Mouse (Mus musculus): Measurements from ENCODE around the gene Olfr1080. TPM values are rescaled to one million over a fixed set of nuclear protein-coding genes. Genes with fewer than 3 reads are reported as not detected.
"Not testable (repeated sequence)": the region's sequence is repeated elsewhere in the genome, so short reads cannot be mapped to it uniquely, and the experiment has no call there.

Olfr1080 gene
- not detected in 2 replicates for total RNA-seq (2012; rRNA removed)

GRCm38 (mm10) chr2:86558135-86558534 lies at the start of gene Olfr1080:
Gene Olfr1080, minus strand, starts transcription at chr2:86558235.
- DNase-seq (ENCODE audit: low read depth, low spot score); H3K4me1 ChIP-seq (ENCODE audit: control insufficient read depth in 2 of 2, insufficient read depth in 2 of 2, low read length in 2 of 2, poor library complexity in 1 of 2); H3K9me3 ChIP-seq (ENCODE audit: control insufficient read depth, insufficient read depth, low read depth, low read length); H3K27ac ChIP-seq (ENCODE audit: insufficient read depth, low read depth, low read length, poor library complexity, severe bottlenecking); H3K36me3 ChIP-seq (ENCODE audit: control insufficient read depth, insufficient read depth, low read length, poor library complexity, severe bottlenecking); in situ Hi-C loops (cut with MboI; ENCODE audit: low sequenced_read_pairs in 2 of 2, unreplicated experiment in 2 of 2); H3K9ac ChIP-seq (ENCODE audit: insufficient read depth, low read depth, low read length, poor library complexity, severe bottlenecking); H3K4me3 ChIP-seq (ENCODE audit: insufficient read depth in 1 of 2, low read depth in 1 of 2, low read length in 2 of 2, poor library complexity in 1 of 2, severe bottlenecking in 1 of 2): not testable (repeated sequence)

DNA sequence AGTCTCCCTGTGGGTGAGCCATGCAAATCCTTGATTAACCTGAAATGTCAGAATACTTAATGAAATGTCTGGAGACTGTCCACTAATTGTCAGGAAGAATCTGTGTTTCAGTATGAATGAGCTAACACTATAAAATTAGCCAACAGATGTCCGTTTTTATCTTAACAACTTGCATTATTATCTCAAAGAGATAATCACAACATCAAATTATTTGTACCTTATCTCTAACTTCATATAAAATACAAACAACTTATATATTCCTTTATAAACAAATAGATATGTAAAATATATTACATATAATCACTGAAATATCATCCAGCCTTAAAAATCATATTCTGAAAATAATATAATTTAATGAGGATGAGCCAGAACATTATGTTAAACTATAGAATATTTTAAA lies 40.8 kb upstream of the Olfr1080 start, which contains the start of gene Olfr1082:
Gene Olfr1082, minus strand, starts transcription at position 101 of the 400 bp plus-strand sequence.
- H3K36me3 ChIP-seq (ENCODE audit: control insufficient read depth, insufficient read depth, low read length, poor library complexity, severe bottlenecking); H3K4me1 ChIP-seq (ENCODE audit: control insufficient read depth in 2 of 2, insufficient read depth in 2 of 2, low read length in 2 of 2, poor library complexity in 1 of 2); DNase-seq (ENCODE audit: low read depth, low spot score); H3K4me3 ChIP-seq (ENCODE audit: insufficient read depth in 1 of 2, low read depth in 1 of 2, low read length in 2 of 2, poor library complexity in 1 of 2, severe bottlenecking in 1 of 2); H3K9ac ChIP-seq (ENCODE audit: insufficient read depth, low read depth, low read length, poor library complexity, severe bottlenecking); H3K27ac ChIP-seq (ENCODE audit: insufficient read depth, low read depth, low read length, poor library complexity, severe bottlenecking); H3K9me3 ChIP-seq (ENCODE audit: control insufficient read depth, insufficient read depth, low read depth, low read length); in situ Hi-C loops (cut with MboI; ENCODE audit: low sequenced_read_pairs in 2 of 2, unreplicated experiment in 2 of 2): not testable (repeated sequence)

DNA sequence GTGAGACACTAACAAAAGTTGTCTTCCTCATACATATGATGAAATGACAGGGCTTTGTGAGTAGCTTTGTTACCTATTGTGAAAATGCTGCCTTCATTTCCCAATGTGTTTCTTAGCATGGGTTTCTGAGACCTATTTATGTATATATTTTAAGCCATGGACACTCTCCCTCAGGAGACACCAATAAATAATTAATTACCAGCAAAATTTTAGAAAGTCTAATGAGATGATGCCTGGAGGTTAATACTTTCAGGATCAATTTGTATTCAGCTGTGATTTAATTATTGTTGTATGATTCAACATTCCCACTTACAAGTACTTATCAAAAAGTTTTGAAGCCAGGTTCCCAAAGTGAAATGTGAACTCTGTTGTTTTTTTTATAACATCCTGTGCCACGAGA lies 15.7 kb downstream of the Olfr1080 start, which contains the start of gene Olfr1079:
Gene Olfr1079, minus strand, starts transcription at position 101 of the 400 bp plus-strand sequence.
- Histone ChIP-seq H3K4me3 (ENCODE audit: insufficient read depth in 1 of 2, low read depth in 1 of 2, low read length in 2 of 2, poor library complexity in 1 of 2, severe bottlenecking in 1 of 2) (no peak within 1 kb of the TSS), H3K4me1 (ENCODE audit: control insufficient read depth in 2 of 2, insufficient read depth in 2 of 2, low read length in 2 of 2, poor library complexity in 1 of 2) (no peaks in the 10 kb centered on the region), H3K36me3 (ENCODE audit: control insufficient read depth, insufficient read depth, low read length, poor library complexity, severe bottlenecking) (no peaks in the 10 kb centered on the region), H3K27ac (ENCODE audit: insufficient read depth, low read depth, low read length, poor library complexity, severe bottlenecking) (no peak within 1 kb of the TSS), H3K9me3 (ENCODE audit: control insufficient read depth, insufficient read depth, low read depth, low read length) (no peaks in the 10 kb centered on the region), H3K9ac (ENCODE audit: insufficient read depth, low read depth, low read length, poor library complexity, severe bottlenecking) (no peak within 1 kb of the TSS)
- DNase-seq (ENCODE audit: low read depth, low spot score), result no peak
- TF ChIP-seq ZC3H11A (IDR thresholded peaks at IDR 0.05; ENCODE audit: borderline replicate concordance, low read depth, low read length) (no peak), HCFC1 (IDR thresholded peaks at IDR 0.05; ENCODE audit: borderline replicate concordance, insufficient read depth, low read length) (no peak), ZNF384 (IDR thresholded peaks at IDR 0.05; ENCODE audit: low read depth, low read length) (no peak), CHD2 (IDR thresholded peaks at IDR 0.05; ENCODE audit: low read depth, low read length) (no peak), MAFK (IDR thresholded peaks at IDR 0.05; ENCODE audit: insufficient read depth, low read depth, low read length) (no peak)
- in situ Hi-C loops (cut with MboI; ENCODE audit: low sequenced_read_pairs in 2 of 2, unreplicated experiment in 2 of 2), result no loop called here

GRCm38 (mm10) chr2:86530991-86531390 lies 27.0 kb downstream of the Olfr1080 start:
- no peaks in the 10 kb centered on the region for H3K9me3 ChIP-seq (ENCODE audit: control insufficient read depth, insufficient read depth, low read depth, low read length)
- in situ Hi-C loops (cut with MboI; ENCODE audit: low sequenced_read_pairs in 2 of 2, unreplicated experiment in 2 of 2), result no loop called here

DNA sequence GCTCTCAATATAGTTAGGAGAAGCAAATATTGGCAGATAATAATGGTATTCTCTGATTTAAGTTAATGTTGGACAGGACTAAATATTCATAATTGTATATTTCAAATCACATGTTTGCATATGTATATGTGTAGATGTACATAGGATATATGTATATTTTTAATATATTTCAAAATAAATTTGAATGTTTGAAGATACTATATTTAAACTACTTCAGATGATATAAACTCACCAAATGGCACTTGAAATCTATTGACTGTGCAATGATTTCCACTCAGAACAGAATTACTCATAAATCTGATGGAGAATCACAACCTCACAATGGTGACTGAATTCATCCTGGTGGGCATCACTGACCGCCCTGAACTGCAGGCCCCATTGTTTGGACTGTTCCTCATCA lies 49.9 kb downstream of the Olfr1080 start, which contains the start of gene Olfr1076:
Gene Olfr1076, plus strand, starts transcription at position 301 of the 400 bp plus-strand sequence.
- in situ Hi-C loops (cut with MboI; ENCODE audit: low sequenced_read_pairs in 2 of 2, unreplicated experiment in 2 of 2), result no loop called here
- TF ChIP-seq CHD2 (IDR thresholded peaks at IDR 0.05; ENCODE audit: low read depth, low read length) (no peak), ZNF384 (IDR thresholded peaks at IDR 0.05; ENCODE audit: low read depth, low read length) (no peak), ZC3H11A (IDR thresholded peaks at IDR 0.05; ENCODE audit: borderline replicate concordance, low read depth, low read length) (no peak), MAFK (IDR thresholded peaks at IDR 0.05; ENCODE audit: insufficient read depth, low read depth, low read length) (no peak), HCFC1 (IDR thresholded peaks at IDR 0.05; ENCODE audit: borderline replicate concordance, insufficient read depth, low read length) (no peak)

More at GRCm38 (mm10) chr2:86530991-86531390, 27.0 kb downstream of the Olfr1080 start:
- H3K4me1 ChIP-seq (ENCODE audit: control insufficient read depth in 2 of 2, insufficient read depth in 2 of 2, low read length in 2 of 2, poor library complexity in 1 of 2), result no peaks in the 10 kb centered on the region
- no peak for TF ChIP-seq ZNF384 (IDR thresholded peaks at IDR 0.05; ENCODE audit: low read depth, low read length)
- no peak for TF ChIP-seq HCFC1 (IDR thresholded peaks at IDR 0.05; ENCODE audit: borderline replicate concordance, insufficient read depth, low read length)
- no peak for TF ChIP-seq ZC3H11A (IDR thresholded peaks at IDR 0.05; ENCODE audit: borderline replicate concordance, low read depth, low read length)
- TF ChIP-seq MAFK (IDR thresholded peaks at IDR 0.05; ENCODE audit: insufficient read depth, low read depth, low read length), result no peak
- TF ChIP-seq CHD2 (IDR thresholded peaks at IDR 0.05; ENCODE audit: low read depth, low read length), result no peak
- H3K9ac ChIP-seq (ENCODE audit: insufficient read depth, low read depth, low read length, poor library complexity, severe bottlenecking), result no peak overlapping the region
- H3K27ac ChIP-seq (ENCODE audit: insufficient read depth, low read depth, low read length, poor library complexity, severe bottlenecking), result no peak overlapping the region
- H3K4me3 ChIP-seq (ENCODE audit: insufficient read depth in 1 of 2, low read depth in 1 of 2, low read length in 2 of 2, poor library complexity in 1 of 2, severe bottlenecking in 1 of 2), result no peak overlapping the region
- DNase-seq (ENCODE audit: low read depth, low spot score), result no peak
- no peaks in the 10 kb centered on the region for H3K36me3 ChIP-seq (ENCODE audit: control insufficient read depth, insufficient read depth, low read length, poor library complexity, severe bottlenecking)

More for the DNA sequence above, 49.9 kb downstream of the Olfr1080 start, which contains the start of gene Olfr1076:
- no peaks in the 10 kb centered on the region for H3K36me3 ChIP-seq (ENCODE audit: control insufficient read depth, insufficient read depth, low read length, poor library complexity, severe bottlenecking)
- H3K4me1 ChIP-seq (ENCODE audit: control insufficient read depth in 2 of 2, insufficient read depth in 2 of 2, low read length in 2 of 2, poor library complexity in 1 of 2), result no peaks in the 10 kb centered on the region
- H3K9ac ChIP-seq (ENCODE audit: insufficient read depth, low read depth, low read length, poor library complexity, severe bottlenecking), result no peak within 1 kb of the TSS
- no peak within 1 kb of the TSS for H3K27ac ChIP-seq (ENCODE audit: insufficient read depth, low read depth, low read length, poor library complexity, severe bottlenecking)
- no peak within 1 kb of the TSS for H3K4me3 ChIP-seq (ENCODE audit: insufficient read depth in 1 of 2, low read depth in 1 of 2, low read length in 2 of 2, poor library complexity in 1 of 2, severe bottlenecking in 1 of 2)
- H3K9me3 ChIP-seq (ENCODE audit: control insufficient read depth, insufficient read depth, low read depth, low read length), result no peaks in the 10 kb centered on the region
- DNase-seq (ENCODE audit: low read depth, low spot score), result no peak

Other genes starting within 250 kb of the Olfr1080 start
- not detected in 2 replicates for gene Olfr1053, start 243.0 kb downstream of the Olfr1080 start, total RNA-seq (2012; rRNA removed)
- not detected in 2 replicates for gene Olfr1054, start 222.8 kb downstream of the Olfr1080 start, total RNA-seq (2012; rRNA removed)
- not detected in 2 replicates for gene Olfr1055, start 208.0 kb downstream of the Olfr1080 start, total RNA-seq (2012; rRNA removed)
- gene Olfr1056, start 195.8 kb downstream of the Olfr1080 start, total RNA-seq (2012; rRNA removed), result not detected in 2 replicates
- gene Olfr1057, start 179.8 kb downstream of the Olfr1080 start, total RNA-seq (2012; rRNA removed), result not detected in 2 replicates
- gene Olfr1058, start 169.7 kb downstream of the Olfr1080 start, total RNA-seq (2012; rRNA removed), result not detected in 2 replicates
- not detected in 2 replicates for gene Olfr1061, start 144.2 kb downstream of the Olfr1080 start, total RNA-seq (2012; rRNA removed)
- not detected in 2 replicates for gene Olfr1062, start 131.5 kb downstream of the Olfr1080 start, total RNA-seq (2012; rRNA removed)
- gene Olfr1065, start 107.6 kb downstream of the Olfr1080 start, total RNA-seq (2012; rRNA removed), result not detected in 2 replicates
- not detected in 2 replicates for gene Olfr1066, start 102.0 kb downstream of the Olfr1080 start, total RNA-seq (2012; rRNA removed)
- not detected in 2 replicates for gene Olfr228, start 70.8 kb downstream of the Olfr1080 start, total RNA-seq (2012; rRNA removed)
- not detected in 2 replicates for gene Olfr1076, start 49.8 kb downstream of the Olfr1080 start, total RNA-seq (2012; rRNA removed)
- not detected in 2 replicates for gene Olfr1079, start 15.8 kb downstream of the Olfr1080 start, total RNA-seq (2012; rRNA removed)
- not detected in 2 replicates for gene Olfr1082, start 40.7 kb upstream of the Olfr1080 start, total RNA-seq (2012; rRNA removed)
- not detected in 2 replicates for gene Olfr1084, start 81.5 kb upstream of the Olfr1080 start, total RNA-seq (2012; rRNA removed)
- gene Olfr1085, start 103.8 kb upstream of the Olfr1080 start, total RNA-seq (2012; rRNA removed), result not detected in 2 replicates
- not detected in 2 replicates for gene Olfr1086, start 121.9 kb upstream of the Olfr1080 start, total RNA-seq (2012; rRNA removed)
- not detected in 2 replicates for gene Olfr1087, start 140.2 kb upstream of the Olfr1080 start, total RNA-seq (2012; rRNA removed)
- gene Olfr1089, start 175.5 kb upstream of the Olfr1080 start, total RNA-seq (2012; rRNA removed), result not detected in 2 replicates
- not detected in 2 replicates for gene Olfr1090, start 200.8 kb upstream of the Olfr1080 start, total RNA-seq (2012; rRNA removed)
- gene Olfr1093, start 224.2 kb upstream of the Olfr1080 start, total RNA-seq (2012; rRNA removed), result not detected in 2 replicates